Mouse (Mus musculus) spleen, adult 2 months (tissue): ENCODE results near the gene Zfp644.

ENCODE experiments used
- CTCF ChIP-seq: fragments of 200-500 bp; IDR thresholded peaks from 2 replicates; pipeline ENCODE4 v1.5.1; 2011; ENCODE audit warnings: mild to moderate bottlenecking, inconsistent platforms; ENCODE audit not compliant: insufficient read depth, insufficient read length, insufficient replicate concordance; ENCODE audit errors: extremely low read depth
- POLR2A ChIP-seq: fragments of 200-500 bp; IDR thresholded peaks from 2 replicates; pipeline ENCODE4 v1.6.1; 2011; ENCODE audit warnings: low read depth, low read length, inconsistent platforms

DNA sequence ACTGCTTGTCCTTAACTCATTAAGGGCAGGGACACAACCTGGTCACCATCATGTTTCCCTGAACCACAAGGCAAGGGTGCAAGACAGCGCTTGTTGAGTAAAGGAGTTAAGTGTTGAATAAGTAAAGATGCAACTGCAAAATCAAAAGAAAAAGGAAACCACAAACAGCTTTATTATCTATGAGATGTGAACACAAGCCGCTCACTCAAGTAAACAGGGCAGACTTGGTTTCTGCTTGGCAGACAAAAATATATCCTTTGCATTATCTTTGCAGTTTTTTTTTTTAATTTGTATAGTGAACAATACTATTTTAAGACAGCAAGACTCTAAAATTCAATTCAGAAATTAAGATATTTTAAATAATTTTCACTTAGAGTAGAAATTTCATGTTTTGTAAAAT is 57.5 kb downstream of the Zfp644 start:
- no peak for TF ChIP-seq CTCF
- no peak for TF ChIP-seq POLR2A
